Mouse (Mus musculus): ENCODE data around the gene March10. TPM values are rescaled to one million over a fixed set of nuclear protein-coding genes. Genes with fewer than 3 reads are reported as not detected.

The March10 gene
- polyA plus RNA-seq, 1 experiment from 2014 or later = 0.38 TPM

- Histone ChIP-seq H3K4me2 (ENCODE audit: low read depth, low read length) (no peak overlapping the region), H3K9ac (ENCODE audit: low read length) (no peak overlapping the region), H3K4me1 (replicated peaks; ENCODE audit: control insufficient read depth, insufficient read depth, low read length) (no peaks in the 10 kb centered on the region), H3K36me3 (ENCODE audit: control insufficient read depth, insufficient read depth, low read length) (no peaks in the 10 kb centered on the region), H3K9me3 (ENCODE audit: control insufficient read depth, low read length) (no peaks in the 10 kb centered on the region), H3K27me3 (ENCODE audit: control insufficient read depth, insufficient read depth, low read depth, low read length) (no peaks in the 10 kb centered on the region), H3K4me3 (ENCODE audit: low read length) (no peak overlapping the region), H3K27ac (ENCODE audit: low read length) (no peak overlapping the region)
- 60% methylated on average over 6 of the region's 6 CpGs for WGBS
- ATAC-seq (ENCODE audit: low read depth) = no peak
Observed at GRCm38 (mm10) chr11:105444929-105445328, 11.6 kb downstream of the March10 start.

- Histone ChIP-seq H3K4me1 (replicated peaks; ENCODE audit: control insufficient read depth, insufficient read depth, low read length) (no peaks in the 10 kb centered on the region), H3K9ac (ENCODE audit: low read length) (0 out of 2 replicates have a peak overlapping the region, but pooled peaks have one; percentile 22), H3K27me3 (ENCODE audit: control insufficient read depth, insufficient read depth, low read depth, low read length) (no peaks in the 10 kb centered on the region), H3K27ac (ENCODE audit: low read length) (no peak overlapping the region), H3K4me2 (ENCODE audit: low read depth, low read length) (no peak overlapping the region), H3K4me3 (ENCODE audit: low read length) (no peak overlapping the region), H3K36me3 (ENCODE audit: control insufficient read depth, insufficient read depth, low read length) (no peaks in the 10 kb centered on the region), H3K9me3 (ENCODE audit: control insufficient read depth, low read length) (no peaks in the 10 kb centered on the region)
- peak; percentile 36; the same call in 1 of the 2 replicates for ATAC-seq (ENCODE audit: low read depth)
- WGBS = 55% methylated on average over 5 of the region's 5 CpGs
Observed at GRCm38 (mm10) chr11:105443505-105443904, 13.0 kb downstream of the March10 start.

- ATAC-seq (ENCODE audit: low read depth) = no peak
- H3K9ac ChIP-seq (ENCODE audit: low read length) = no peak overlapping the region
Observed at GRCm38 (mm10) chr11:105439796-105440195, 16.7 kb downstream of the March10 start.

DNA sequence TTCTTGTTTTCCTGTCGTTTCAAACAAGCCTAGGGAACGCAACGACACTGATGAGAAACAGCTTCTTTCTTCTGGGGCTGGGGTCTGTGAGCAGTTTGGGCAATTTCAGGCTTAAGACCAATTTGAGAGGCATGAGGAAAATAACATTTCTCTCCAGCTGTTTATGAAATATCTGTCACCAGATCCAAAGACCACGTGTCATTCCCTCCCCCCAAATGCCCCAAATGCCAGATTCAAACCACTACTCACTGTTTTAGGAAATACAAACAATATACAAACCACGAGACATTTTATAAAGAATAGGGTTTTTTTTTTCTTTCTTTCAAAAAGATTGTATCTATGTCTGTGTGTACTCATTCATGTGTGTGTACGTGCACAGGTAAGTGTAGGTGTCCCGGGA, 17.6 kb downstream of the March10 start:
- no peaks in the 10 kb centered on the region for H3K27me3 ChIP-seq (ENCODE audit: control insufficient read depth, insufficient read depth, low read depth, low read length)
- 57% methylated on average over 7 of the region's 7 CpGs for WGBS
- no peaks in the 10 kb centered on the region for H3K9me3 ChIP-seq (ENCODE audit: control insufficient read depth, low read length)
- no peak overlapping the region for H3K9ac ChIP-seq (ENCODE audit: low read length)
- no peak overlapping the region for H3K4me2 ChIP-seq (ENCODE audit: low read depth, low read length)
- no peak overlapping the region for H3K27ac ChIP-seq (ENCODE audit: low read length)
- no peak overlapping the region for H3K4me3 ChIP-seq (ENCODE audit: low read length)
- no peaks in the 10 kb centered on the region for H3K36me3 ChIP-seq (ENCODE audit: control insufficient read depth, insufficient read depth, low read length)
- H3K4me1 ChIP-seq (replicated peaks; ENCODE audit: control insufficient read depth, insufficient read depth, low read length) = no peaks in the 10 kb centered on the region
- ATAC-seq (ENCODE audit: low read depth) = no peak

More at GRCm38 (mm10) chr11:105439796-105440195, 16.7 kb downstream of the March10 start:
- Histone ChIP-seq H3K9me3 (ENCODE audit: control insufficient read depth, low read length) (no peaks in the 10 kb centered on the region), H3K4me3 (ENCODE audit: low read length) (no peak overlapping the region), H3K27ac (ENCODE audit: low read length) (no peak overlapping the region), H3K36me3 (ENCODE audit: control insufficient read depth, insufficient read depth, low read length) (no peaks in the 10 kb centered on the region), H3K27me3 (ENCODE audit: control insufficient read depth, insufficient read depth, low read depth, low read length) (no peaks in the 10 kb centered on the region), H3K4me1 (replicated peaks; ENCODE audit: control insufficient read depth, insufficient read depth, low read length) (no peaks in the 10 kb centered on the region), H3K4me2 (ENCODE audit: low read depth, low read length) (no peak overlapping the region)
- WGBS = 63% methylated on average over 7 of the region's 7 CpGs

DNA sequence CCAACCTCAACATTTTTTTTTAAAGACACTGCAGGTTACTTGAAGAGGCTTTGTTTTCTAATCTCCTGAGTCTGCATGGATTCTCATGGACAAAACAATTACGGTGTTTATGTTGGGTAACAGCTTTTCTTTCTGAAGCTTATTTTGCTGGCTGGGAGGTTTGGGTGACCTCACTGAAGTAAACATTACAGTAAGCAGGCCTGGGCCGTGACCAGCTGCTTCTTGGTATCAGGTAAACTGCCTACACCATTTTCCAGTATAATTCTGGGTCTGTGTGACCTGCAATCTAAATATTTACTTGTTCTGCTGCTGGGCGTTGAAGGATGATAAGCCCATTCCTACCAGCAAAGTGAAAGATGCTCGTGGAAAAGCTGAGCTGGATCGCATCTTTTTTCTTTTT, 30.1 kb downstream of the March10 start:
- H3K27me3 ChIP-seq (ENCODE audit: control insufficient read depth, insufficient read depth, low read depth, low read length) = no peaks in the 10 kb centered on the region
- no peak for ATAC-seq (ENCODE audit: low read depth)
- 32% methylated on average over 5 of the region's 5 CpGs for WGBS

DNA sequence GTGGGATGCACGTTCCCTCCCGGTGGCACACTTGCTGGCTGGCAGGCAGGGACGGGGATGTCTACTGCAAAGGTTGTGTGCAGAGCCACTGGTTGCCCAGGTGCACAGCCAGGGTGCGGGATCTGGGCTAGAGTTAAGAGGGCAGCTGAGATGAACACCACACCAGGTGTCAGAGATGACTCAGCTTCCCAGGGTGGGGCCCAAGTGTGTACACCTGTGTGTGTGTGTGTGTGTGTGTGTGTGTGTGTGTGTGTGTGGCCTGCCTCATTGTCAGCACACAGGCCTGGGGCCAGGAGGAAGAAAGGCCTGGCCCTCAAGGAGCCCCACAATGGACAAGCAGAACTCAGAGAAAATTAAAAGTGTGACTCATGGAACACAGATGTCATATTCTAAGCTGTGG, 31.9 kb downstream of the March10 start:
- Histone ChIP-seq H3K4me3 (ENCODE audit: low read length) (no peak overlapping the region), H3K9me3 (ENCODE audit: control insufficient read depth, low read length) (no peaks in the 10 kb centered on the region), H3K9ac (ENCODE audit: low read length) (no peak overlapping the region), H3K4me2 (ENCODE audit: low read depth, low read length) (no peak overlapping the region), H3K27me3 (ENCODE audit: control insufficient read depth, insufficient read depth, low read depth, low read length) (no peaks in the 10 kb centered on the region), H3K4me1 (replicated peaks; ENCODE audit: control insufficient read depth, insufficient read depth, low read length) (peaks cover 7% of the 10 kb centered on the region), H3K36me3 (ENCODE audit: control insufficient read depth, insufficient read depth, low read length) (no peaks in the 10 kb centered on the region), H3K27ac (ENCODE audit: low read length) (no peak overlapping the region)
- no peak for ATAC-seq (ENCODE audit: low read depth)
- WGBS = 80% methylated on average over 4 of the region's 4 CpGs

More for the DNA sequence above, 30.1 kb downstream of the March10 start:
- Histone ChIP-seq H3K36me3 (ENCODE audit: control insufficient read depth, insufficient read depth, low read length) (no peaks in the 10 kb centered on the region), H3K4me1 (replicated peaks; ENCODE audit: control insufficient read depth, insufficient read depth, low read length) (no peaks in the 10 kb centered on the region), H3K4me3 (ENCODE audit: low read length) (no peak overlapping the region), H3K9me3 (ENCODE audit: control insufficient read depth, low read length) (no peaks in the 10 kb centered on the region), H3K27ac (ENCODE audit: low read length) (no peak overlapping the region), H3K4me2 (ENCODE audit: low read depth, low read length) (no peak overlapping the region), H3K9ac (ENCODE audit: low read length) (no peak overlapping the region)

GRCm38 (mm10) chr11:105420671-105421450, 35.7 kb downstream of the March10 start:
- no peaks in the 10 kb centered on the region for H3K27me3 ChIP-seq (ENCODE audit: control insufficient read depth, insufficient read depth, low read depth, low read length)
- no peaks in the 10 kb centered on the region for H3K36me3 ChIP-seq (ENCODE audit: control insufficient read depth, insufficient read depth, low read length)
- no peak overlapping the region for H3K4me3 ChIP-seq (ENCODE audit: low read length)
- no peak overlapping the region for H3K9ac ChIP-seq (ENCODE audit: low read length)
- peak; percentile 31; the same call in 1 of the 2 replicates for ATAC-seq (ENCODE audit: low read depth)
- H3K4me2 ChIP-seq (ENCODE audit: low read depth, low read length) = no peak overlapping the region
- H3K9me3 ChIP-seq (ENCODE audit: control insufficient read depth, low read length) = no peaks in the 10 kb centered on the region
- no peak overlapping the region for H3K27ac ChIP-seq (ENCODE audit: low read length)
- peaks cover 7% of the 10 kb centered on the region for H3K4me1 ChIP-seq (replicated peaks; ENCODE audit: control insufficient read depth, insufficient read depth, low read length)
- WGBS = 29% methylated on average over 7 of the region's 7 CpGs

- H3K36me3 ChIP-seq (ENCODE audit: control insufficient read depth, insufficient read depth, low read length) = no peaks in the 10 kb centered on the region
- no peaks in the 10 kb centered on the region for H3K9me3 ChIP-seq (ENCODE audit: control insufficient read depth, low read length)
- H3K4me1 ChIP-seq (replicated peaks; ENCODE audit: control insufficient read depth, insufficient read depth, low read length) = peaks cover 7% of the 10 kb centered on the region
- H3K4me2 ChIP-seq (ENCODE audit: low read depth, low read length) = no peak overlapping the region
- no peak overlapping the region for H3K9ac ChIP-seq (ENCODE audit: low read length)
- WGBS = 76% methylated on average over 7 of the region's 7 CpGs
- no peak overlapping the region for H3K4me3 ChIP-seq (ENCODE audit: low read length)
- no peak overlapping the region for H3K27ac ChIP-seq (ENCODE audit: low read length)
- no peak for ATAC-seq (ENCODE audit: low read depth)
- no peaks in the 10 kb centered on the region for H3K27me3 ChIP-seq (ENCODE audit: control insufficient read depth, insufficient read depth, low read depth, low read length)
Observed at GRCm38 (mm10) chr11:105419946-105420345, 36.6 kb downstream of the March10 start.

DNA sequence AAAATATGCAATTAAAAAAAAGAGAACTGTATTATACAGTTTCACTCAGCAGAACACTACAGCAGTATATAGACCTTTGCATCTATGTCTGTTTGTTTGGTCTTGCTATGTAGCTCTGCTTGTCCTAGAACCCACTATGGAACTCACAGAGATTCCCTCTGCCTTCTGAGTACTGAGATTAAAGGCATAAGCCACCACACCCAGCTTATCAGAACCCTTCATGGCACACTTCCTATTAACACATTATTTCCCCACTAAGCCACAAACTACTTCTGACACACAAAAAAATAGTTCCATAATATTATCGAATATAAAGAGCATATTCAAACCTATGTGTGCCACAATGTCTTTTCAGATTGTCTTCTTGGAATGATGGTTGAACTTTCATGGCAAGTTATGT, 42.5 kb downstream of the March10 start:
- Histone ChIP-seq H3K4me2 (ENCODE audit: low read depth, low read length) (no peak overlapping the region), H3K9me3 (ENCODE audit: control insufficient read depth, low read length) (no peaks in the 10 kb centered on the region), H3K27me3 (ENCODE audit: control insufficient read depth, insufficient read depth, low read depth, low read length) (no peaks in the 10 kb centered on the region), H3K27ac (ENCODE audit: low read length) (no peak overlapping the region), H3K36me3 (ENCODE audit: control insufficient read depth, insufficient read depth, low read length) (no peaks in the 10 kb centered on the region), H3K9ac (ENCODE audit: low read length) (no peak overlapping the region), H3K4me3 (ENCODE audit: low read length) (no peak overlapping the region), H3K4me1 (replicated peaks; ENCODE audit: control insufficient read depth, insufficient read depth, low read length) (no peaks in the 10 kb centered on the region)
- no peak for ATAC-seq (ENCODE audit: low read depth)
- 83% methylated on average over 1 of the region's 1 CpGs for WGBS
